In the genomic region with DNA sequence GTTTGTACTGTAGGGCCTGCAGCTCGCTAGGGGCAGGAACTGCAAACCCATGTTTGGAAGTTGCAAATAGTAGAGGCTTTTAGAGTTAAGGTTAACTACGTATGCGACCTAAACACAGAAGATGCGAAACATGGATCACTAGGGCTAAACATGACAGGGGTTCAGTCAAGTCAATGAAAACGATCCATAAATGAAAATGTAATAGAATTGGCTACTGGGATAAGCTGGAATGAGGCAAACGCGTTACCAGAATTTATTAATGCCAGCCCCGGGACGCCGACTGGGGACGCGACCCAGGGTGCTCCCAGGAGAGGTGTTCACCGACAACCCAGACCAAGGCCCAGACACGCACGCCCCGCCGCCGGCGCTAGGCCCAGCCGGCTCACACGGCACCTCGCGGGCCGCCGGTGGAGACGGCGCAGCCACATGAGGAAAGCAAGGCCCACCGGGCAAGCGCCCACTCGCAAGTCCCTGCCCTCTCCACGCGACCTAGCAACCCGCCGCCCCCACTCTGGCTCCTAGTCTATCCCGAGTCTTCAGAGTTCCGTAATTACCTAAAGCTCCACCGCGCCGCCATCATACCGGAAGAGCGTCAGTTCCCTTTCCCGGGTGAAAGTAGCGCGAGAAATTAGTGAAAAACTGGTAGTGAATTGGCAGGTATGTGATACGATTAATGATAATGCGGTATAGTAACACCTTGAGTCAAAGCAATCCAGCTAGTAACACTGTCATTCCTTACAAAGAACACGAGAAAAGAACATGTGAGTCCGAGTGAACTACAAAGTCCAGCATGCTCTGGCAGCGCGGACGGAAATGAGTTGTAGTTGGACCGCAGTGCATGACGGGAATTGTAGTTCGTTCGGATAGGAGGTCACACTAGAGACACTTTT, we compare ENCODE assay signal across 8 mouse cellular contexts. TPM values are rescaled to one million over a fixed set of nuclear protein-coding genes. Genes with fewer than 3 reads are reported as not detected.
DNase-seq lines count a peak whose midpoint lies in the region; ATAC-seq lines count a peak whose summit lies in the region.

A gene (minus strand): TSS at position 780 of the 890 bp plus-strand sequence.

- peaks cover 9% of the 10 kb centered on the region for H3K4me1 ChIP-seq in hindbrain, embryonic 14.5 days (replicated peaks; ENCODE audit: control insufficient read depth, insufficient read depth, low read length)

- H3K4me2 ChIP-seq in hindbrain, embryonic 14.5 days (replicated peaks), result peak within 1 kb of the TSS; percentile 72

- WGBS in hindbrain, embryonic 14.5 days, result under 1% methylated on average over 55 of the region's 55 CpGs

- H3K36me3 ChIP-seq in hindbrain, embryonic 14.5 days (replicated peaks; ENCODE audit: control insufficient read depth, insufficient read depth), result 0 out of 2 replicates have a peak, but pooled peaks cover 3% of the 10 kb centered on the region

- peak within 1 kb of the TSS; percentile 77 for H3K27ac ChIP-seq in hindbrain, embryonic 14.5 days

- H3K27me3 ChIP-seq in hindbrain, embryonic 14.5 days (ENCODE audit: control insufficient read depth, insufficient read depth, low read length), result no peaks in the 10 kb centered on the region

- DNase-seq in R1 (ENCODE audit: low read depth, low spot score), result peak; percentile 93
- DNase-seq in cerebellum, postnatal 25 days, result peak; percentile 85 to 96
- DNase-seq in frontal cortex, postnatal 25 days (ENCODE audit: low spot score in 2 of 2), result peak; percentile 82 to 86
- DNase-seq in hindbrain, embryonic 14.5 days (ENCODE audit: low spot score), result peak; percentile 96
- peak; percentile 79 to 83 for DNase-seq in layer of hippocampus, postnatal 36 days
- DNase-seq in lung, postnatal 36 days, result peak; percentile 98
- peak; percentile 95 for DNase-seq in retina, postnatal 1 day
- DNase-seq in urinary bladder, adult 18-20 months (ENCODE audit: low spot score in 2 of 2), result peak; percentile 76 to 78

- peak within 1 kb of the TSS; percentile 80 for H3K4me3 ChIP-seq in hindbrain, embryonic 14.5 days (replicated peaks; ENCODE audit: low read length)

- ATAC-seq in hindbrain, embryonic 14.5 days (ENCODE audit: low FRiP score), result peak; percentile 92

- no peaks in the 10 kb centered on the region for H3K9me3 ChIP-seq in hindbrain, embryonic 14.5 days (ENCODE audit: control insufficient read depth, low read length)

- peak within 1 kb of the TSS; percentile 82 for H3K9ac ChIP-seq in hindbrain, embryonic 14.5 days

RNA-seq across cellular contexts. Expression of the gene that starts here (rescaled TPM):
- 19.8 and 24.5 TPM in 2 replicates for polyA plus RNA-seq in hindbrain, embryonic 14.5 days (2014; fragmentation: Nextera tagmentation; extraction: Ambion mirVana)
- 10 to 100 TPM; 23.0 to 28.7 TPM for total RNA-seq in layer of hippocampus, postnatal 36 days (2021)

Comparison
In these comparisons a context has a peak if more than half of its experiments do, and no peak if none do; other contexts are left out.
1. Peak in every context shown above with its lines: DNase-seq, ATAC-seq, H3K4me3 ChIP-seq and H3K27ac ChIP-seq.